Mouse (Mus musculus) forebrain, embryonic 16.5 days (tissue): ENCODE results near the gene Lingo3. TPM values are rescaled to one million over a fixed set of nuclear protein-coding genes. Genes with fewer than 3 reads are reported as not detected.
A peak's percentile ranks its signal among the peaks of the same experiment; 100 is the strongest.

Source experiments
- ATAC-seq: fragments of 200-750 bp; cut with Nextera tagmentation; 2 replicates; pipeline ENCODE4 v1.8.0; 2017; ENCODE audit warnings: mild to moderate bottlenecking, moderate library complexity
- H3K27ac ChIP-seq: fragments of 300-500 bp; sonication (generic); 2 replicates; pipeline ENCODE4 v1.5.1; 2014; ENCODE audit warnings: low read length, control low read depth
- H3K27me3 ChIP-seq: fragments of 300-500 bp; sonication (generic); replicated peaks from 2 replicates; pipeline ENCODE4 v1.6.1; 2014; ENCODE audit warnings: low read length; ENCODE audit not compliant: control insufficient read depth, insufficient read depth
- H3K36me3 ChIP-seq: fragments of 300-500 bp; sonication (generic); 2 replicates; pipeline ENCODE4 v1.6.1; 2014; ENCODE audit not compliant: control insufficient read depth, insufficient read depth
- H3K4me1 ChIP-seq: fragments of 300-500 bp; sonication (generic); replicated peaks from 2 replicates; pipeline ENCODE4 v1.6.1; 2014; ENCODE audit warnings: low read length; ENCODE audit not compliant: control insufficient read depth, insufficient read depth
- H3K4me2 ChIP-seq: fragments of 300-500 bp; sonication (generic); 2 replicates; pipeline ENCODE4 v1.6.1; 2014; ENCODE audit warnings: mild to moderate bottlenecking, low read length, control low read depth
- H3K4me3 ChIP-seq: fragments of 300-500 bp; sonication (generic); replicated peaks from 2 replicates; pipeline ENCODE4 v1.5.1; 2014; ENCODE audit warnings: mild to moderate bottlenecking, low read length, control low read depth
- H3K9ac ChIP-seq: fragments of 300-500 bp; sonication (generic); replicated peaks from 2 replicates; pipeline ENCODE4 v1.6.1; 2014; ENCODE audit warnings: low read depth, low read length, control low read depth
- H3K9me3 ChIP-seq: fragments of 300-500 bp; sonication (generic); 2 replicates; pipeline ENCODE4 v1.6.1; 2016; ENCODE audit warnings: low read length; ENCODE audit not compliant: control insufficient read depth
- WGBS: fragments of 180-500 bp; shearing (Covaris S2); extraction: QIAGEN DNeasy Blood & Tissue Kit; methylation state at CpG from one replicate; pipeline ENCODE4 v1.1.7; 2014; 5-methylcytosine and 5-hydroxymethylcytosine counted together
- microRNA counts: library from miRNA; unstranded; fragments of <30 nt; microRNA quantifications from one replicate; lab custom pipeline; 2016
- microRNA-seq: library from miRNA; unstranded; fragments of <30 nt; microRNA quantifications from one replicate; pipeline ENCODE4, GENCODE M21; 2017
- polyA plus RNA-seq: library from polyadenylated mRNA; unstranded; fragments of >200 nt; fragmentation: Nextera tagmentation; extraction: Ambion mirVana; gene quantifications from 2 replicates; pipeline ENCODE4 v1.2.1, GENCODE M21; 2015

Gene Lingo3
- polyA plus RNA-seq, 1 experiment from 2014 or later: 9.3 TPM

- Histone ChIP-seq H3K4me2 (no peak overlapping the region), H3K4me1 (peaks cover 6% of the 10 kb centered on the region), H3K27me3 (no peaks in the 10 kb centered on the region), H3K9me3 (no peaks in the 10 kb centered on the region), H3K9ac (no peak overlapping the region), H3K36me3 (peaks cover 46% of the 10 kb centered on the region), H3K27ac (no peak overlapping the region), H3K4me3 (no peak overlapping the region)
- WGBS: 81% methylated on average over 31 of the region's 33 CpGs
- ATAC-seq: no peak
Observed at GRCm38 (mm10) chr10:80791476-80792174, 52.2 kb downstream of the Lingo3 start.

GRCm38 (mm10) chr10:80790761-80791404, 53.0 kb downstream of the Lingo3 start:
- 92% methylated on average over 19 of the region's 19 CpGs for whole genome bisulfite sequencing
- no peak for ATAC-seq

GRCm38 (mm10) chr10:80787517-80787916, 56.3 kb downstream of the Lingo3 start:
- peaks cover 70% of the 10 kb centered on the region for H3K36me3 ChIP-seq
- ATAC-seq: no peak

More at GRCm38 (mm10) chr10:80790761-80791404, 53.0 kb downstream of the Lingo3 start:
- H3K9ac ChIP-seq: no peak overlapping the region
- H3K36me3 ChIP-seq: peaks cover 50% of the 10 kb centered on the region
- H3K4me2 ChIP-seq: no peak overlapping the region
- no peak overlapping the region for H3K27ac ChIP-seq
- 0 out of 2 replicates have a peak, but pooled peaks cover 3% of the 10 kb centered on the region for H3K4me1 ChIP-seq
- H3K4me3 ChIP-seq: no peak overlapping the region
- no peaks in the 10 kb centered on the region for H3K27me3 ChIP-seq
- H3K9me3 ChIP-seq: no peaks in the 10 kb centered on the region

GRCm38 (mm10) chr10:80785963-80786362, 57.9 kb downstream of the Lingo3 start:
- H3K9me3 ChIP-seq: no peaks in the 10 kb centered on the region
- no peaks in the 10 kb centered on the region for H3K4me1 ChIP-seq
- 95% methylated on average over 11 of the region's 11 CpGs for WGBS
- H3K4me2 ChIP-seq: no peak overlapping the region
- peaks cover 74% of the 10 kb centered on the region for H3K36me3 ChIP-seq
- ATAC-seq: no peak
- no peaks in the 10 kb centered on the region for H3K27me3 ChIP-seq
- H3K27ac ChIP-seq: no peak overlapping the region
- H3K4me3 ChIP-seq: no peak overlapping the region
- H3K9ac ChIP-seq: no peak overlapping the region

More at GRCm38 (mm10) chr10:80787517-80787916, 56.3 kb downstream of the Lingo3 start:
- 79% methylated on average over 2 of the region's 2 CpGs for WGBS
- H3K4me3 ChIP-seq: no peak overlapping the region
- no peak overlapping the region for H3K27ac ChIP-seq
- no peaks in the 10 kb centered on the region for H3K9me3 ChIP-seq
- H3K27me3 ChIP-seq: no peaks in the 10 kb centered on the region
- no peak overlapping the region for H3K9ac ChIP-seq
- H3K4me2 ChIP-seq: no peak overlapping the region
- H3K4me1 ChIP-seq: 0 out of 2 replicates have a peak, but pooled peaks cover 3% of the 10 kb centered on the region

GRCm38 (mm10) chr10:80784871-80785270, 59.0 kb downstream of the Lingo3 start:
- no peak for ATAC-seq
- WGBS: 80% methylated on average over 12 of the region's 12 CpGs
- Histone ChIP-seq H3K27ac (no peak overlapping the region), H3K4me3 (no peak overlapping the region), H3K36me3 (peaks cover 69% of the 10 kb centered on the region), H3K9ac (no peak overlapping the region), H3K27me3 (no peaks in the 10 kb centered on the region), H3K4me1 (no peaks in the 10 kb centered on the region), H3K9me3 (no peaks in the 10 kb centered on the region), H3K4me2 (no peak overlapping the region)

- no peaks in the 10 kb centered on the region for H3K9me3 ChIP-seq
- no peak overlapping the region for H3K9ac ChIP-seq
- H3K4me2 ChIP-seq: no peak overlapping the region
- H3K4me3 ChIP-seq: no peak overlapping the region
- no peak for ATAC-seq
- no peaks in the 10 kb centered on the region for H3K27me3 ChIP-seq
- 96% methylated on average over 2 of the region's 2 CpGs for WGBS
- H3K36me3 ChIP-seq: peaks cover 66% of the 10 kb centered on the region
- H3K4me1 ChIP-seq: no peaks in the 10 kb centered on the region
- no peak overlapping the region for H3K27ac ChIP-seq
Observed at GRCm38 (mm10) chr10:80784302-80784701, 59.5 kb downstream of the Lingo3 start.

MicroRNAs within 50 kb of the gene (microRNA counts, 519-probe panel; counts per million panel counts)
- microRNA mmu-miR-1982 (lab: Ali Mortazavi, UCI): not detected

Small RNAs within 50 kb of the gene (microRNA-seq; reads per million reads assigned to microRNA genes)
- 5.6 reads per million, percentile 23 among the genes with 10 or more reads in this experiment for gene Mir1982

Other genes with a start within 250 kb of the Lingo3 start
- gene Scamp4, start 241.2 kb downstream of the Lingo3 start, polyA plus RNA-seq: 69.9 and 77.2 TPM in 2 replicates
- 6.4 and 6.7 TPM in 2 replicates for gene Adat3, start 241.2 kb downstream of the Lingo3 start, polyA plus RNA-seq
- gene Gm49322, start 238.0 kb downstream of the Lingo3 start, polyA plus RNA-seq: 3.1 and 4.1 TPM in 2 replicates
- gene Csnk1g2, start 221.2 kb downstream of the Lingo3 start, polyA plus RNA-seq: 91.3 and 96.9 TPM in 2 replicates
- gene Btbd2, start 187.0 kb downstream of the Lingo3 start, polyA plus RNA-seq: 75.2 and 79.7 TPM in 2 replicates
- gene Mknk2, start 165.9 kb downstream of the Lingo3 start, polyA plus RNA-seq: 57.1 and 61.2 TPM in 2 replicates
- 56.9 and 59.4 TPM in 2 replicates for gene Mob3a, start 142.1 kb downstream of the Lingo3 start, polyA plus RNA-seq
- gene Izumo4, start 141.9 kb downstream of the Lingo3 start, polyA plus RNA-seq: 32.5 and 44.1 TPM in 2 replicates
- 101 and 102 TPM in 2 replicates for gene Ap3d1, start 101.8 kb downstream of the Lingo3 start, polyA plus RNA-seq
- gene Dot1l, start 88.8 kb downstream of the Lingo3 start, polyA plus RNA-seq: 17.4 and 22.5 TPM in 2 replicates
- gene Sf3a2, start 45.8 kb downstream of the Lingo3 start, polyA plus RNA-seq: 62.6 and 65.1 TPM in 2 replicates
- 129 and 143 TPM in 2 replicates for gene Plekhj1, start 45.4 kb downstream of the Lingo3 start, polyA plus RNA-seq
- 0.15 TPM in 1 of 2 replicates, not detected in the other for gene Amh, start 38.8 kb downstream of the Lingo3 start, polyA plus RNA-seq
- not detected in 2 replicates for gene Jsrp1, start 30.5 kb downstream of the Lingo3 start, polyA plus RNA-seq
- 1,342 and 1,351 TPM in 2 replicates for gene Oaz1, start 17.4 kb downstream of the Lingo3 start, polyA plus RNA-seq
- gene Lsm7, start 11.2 kb upstream of the Lingo3 start, polyA plus RNA-seq: 223 and 228 TPM in 2 replicates
- 64.9 and 78.6 TPM in 2 replicates for gene Sppl2b, start 11.2 kb upstream of the Lingo3 start, polyA plus RNA-seq
- 0.24 and 0.25 TPM in 2 replicates for gene Tmprss9, start 27.8 kb upstream of the Lingo3 start, polyA plus RNA-seq
- 298 and 299 TPM in 2 replicates for gene Timm13, start 56.9 kb upstream of the Lingo3 start, polyA plus RNA-seq
- gene Lmnb2, start 74.2 kb upstream of the Lingo3 start, polyA plus RNA-seq: 53.2 and 59.8 TPM in 2 replicates
- gene Gadd45b, start 86.0 kb upstream of the Lingo3 start, polyA plus RNA-seq: 5.8 and 7.0 TPM in 2 replicates
- gene Gng7, start 170.9 kb upstream of the Lingo3 start, polyA plus RNA-seq: 41.0 and 47.4 TPM in 2 replicates
- gene Diras1, start 181.6 kb upstream of the Lingo3 start, polyA plus RNA-seq: 37.6 and 45.4 TPM in 2 replicates
- 48.1 and 54.0 TPM in 2 replicates for gene Slc39a3, start 193.4 kb upstream of the Lingo3 start, polyA plus RNA-seq
- gene Sgta, start 216.1 kb upstream of the Lingo3 start, polyA plus RNA-seq: 325 and 344 TPM in 2 replicates
- gene Thop1, start 226.0 kb upstream of the Lingo3 start, polyA plus RNA-seq: 69.4 and 70.4 TPM in 2 replicates